Mouse (Mus musculus): Measurements from ENCODE around the gene Bbs5.
A peak's percentile ranks its signal among the peaks of the same experiment; 100 is the strongest.
"Not testable (repeated sequence)": the region's sequence is repeated elsewhere in the genome, so short reads cannot be mapped to it uniquely, and the experiment has no call there.

Gene Bbs5

GRCm38 (mm10) chr2:69669853-69670252 lies 22.9 kb downstream of the Bbs5 start, which contains the start of gene Klhl41:
Klhl41 (plus strand) TSS chr2:69670120.
- DNase-seq (ENCODE audit: low read depth, low spot score) = no peak

- no peak for DNase-seq (ENCODE audit: low read depth, low spot score)
Observed at GRCm38 (mm10) chr2:69673723-69674122, 26.8 kb downstream of the Bbs5 start.

- no peak for DNase-seq (ENCODE audit: low read depth, low spot score)
Observed at GRCm38 (mm10) chr2:69675266-69675665, 28.3 kb downstream of the Bbs5 start.

- DNase-seq (ENCODE audit: low read depth, low spot score) = no peak
Observed at GRCm38 (mm10) chr2:69676713-69677112, 29.7 kb downstream of the Bbs5 start.

GRCm38 (mm10) chr2:69677215-69677614 lies 30.2 kb downstream of the Bbs5 start:
- DNase-seq (ENCODE audit: low read depth, low spot score) = not testable (repeated sequence)

GRCm38 (mm10) chr2:69679990-69680389 lies 33.0 kb downstream of the Bbs5 start:
- no peak for DNase-seq (ENCODE audit: low read depth, low spot score)

- DNase-seq (ENCODE audit: low read depth, low spot score) = no peak
Observed at GRCm38 (mm10) chr2:69681931-69682330, 35.0 kb downstream of the Bbs5 start.

GRCm38 (mm10) chr2:69683036-69683805 lies 36.2 kb downstream of the Bbs5 start:
- DNase-seq (ENCODE audit: low read depth, low spot score) = peak; percentile 22

- no peak for DNase-seq (ENCODE audit: low read depth, low spot score)
Observed at GRCm38 (mm10) chr2:69684488-69684887, 37.5 kb downstream of the Bbs5 start.

GRCm38 (mm10) chr2:69690214-69690613 lies 43.2 kb downstream of the Bbs5 start:
- DNase-seq (ENCODE audit: low read depth, low spot score) = no peak

- DNase-seq (ENCODE audit: low read depth, low spot score) = no peak
Observed at GRCm38 (mm10) chr2:69690843-69691242, 43.9 kb downstream of the Bbs5 start.

- DNase-seq (ENCODE audit: low read depth, low spot score) = no peak
Observed at GRCm38 (mm10) chr2:69693501-69693900, 46.5 kb downstream of the Bbs5 start.

- DNase-seq (ENCODE audit: low read depth, low spot score) = no peak
Observed at GRCm38 (mm10) chr2:69700446-69700845, 53.5 kb downstream of the Bbs5 start.

- DNase-seq (ENCODE audit: low read depth, low spot score) = peak; percentile 39
Observed at GRCm38 (mm10) chr2:69712171-69712570, 65.2 kb downstream of the Bbs5 start.

GRCm38 (mm10) chr2:69712981-69713625 lies 66.1 kb downstream of the Bbs5 start, which contains the start of gene Fastkd1:
Fastkd1 (minus strand) TSS chr2:69713516.
- DNase-seq (ENCODE audit: low read depth, low spot score) = peak; percentile 93

- no peak for DNase-seq (ENCODE audit: low read depth, low spot score)
Observed at GRCm38 (mm10) chr2:69713626-69714014, 66.6 kb downstream of the Bbs5 start.

GRCm38 (mm10) chr2:69714126-69714525 lies 67.2 kb downstream of the Bbs5 start:
- no peak for DNase-seq (ENCODE audit: low read depth, low spot score)

GRCm38 (mm10) chr2:69716483-69716882 lies 69.5 kb downstream of the Bbs5 start:
- no peak for DNase-seq (ENCODE audit: low read depth, low spot score)

Data from telencephalon, adult 2 months (tissue).